Mouse (Mus musculus): ENCODE data around the gene Iffo1.
A peak's percentile ranks its signal among the peaks of the same experiment; 100 is the strongest.

The Iffo1 gene

GRCm38 (mm10) chr6:125139747-125140146 lies 5.3 kb upstream of the Iffo1 start:
- no peak for DNase-seq (ENCODE audit: extremely low read depth, low read depth)

- DNase-seq (ENCODE audit: extremely low read depth, low read depth), result no peak
Measured at GRCm38 (mm10) chr6:125142436-125142835, 2.6 kb upstream of the Iffo1 start.

GRCm38 (mm10) chr6:125143128-125143527 lies 1.9 kb upstream of the Iffo1 start:
- no peak for DNase-seq (ENCODE audit: extremely low read depth, low read depth)

DNA sequence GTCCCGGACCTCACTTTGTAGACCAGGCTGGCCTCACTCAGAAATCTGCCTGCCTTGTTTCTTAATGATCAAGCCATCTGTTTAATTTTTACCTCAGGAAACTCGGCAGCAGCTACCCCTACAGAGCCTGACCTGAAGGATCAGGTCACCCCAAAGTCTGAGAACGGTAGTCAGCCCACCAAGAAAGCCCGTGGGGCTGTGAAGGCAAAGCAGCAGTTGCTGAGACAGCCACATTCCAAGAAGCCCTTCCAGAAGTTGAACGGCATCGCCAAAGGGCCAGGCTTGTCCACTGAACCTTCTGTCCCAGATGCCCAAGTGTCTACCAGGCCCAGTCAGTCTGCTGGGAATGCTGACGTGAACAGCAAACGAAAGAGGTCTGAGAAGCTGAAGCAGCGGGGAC lies 1.1 kb upstream of the Iffo1 start:
- no peak for DNase-seq (ENCODE audit: extremely low read depth, low read depth)

DNA sequence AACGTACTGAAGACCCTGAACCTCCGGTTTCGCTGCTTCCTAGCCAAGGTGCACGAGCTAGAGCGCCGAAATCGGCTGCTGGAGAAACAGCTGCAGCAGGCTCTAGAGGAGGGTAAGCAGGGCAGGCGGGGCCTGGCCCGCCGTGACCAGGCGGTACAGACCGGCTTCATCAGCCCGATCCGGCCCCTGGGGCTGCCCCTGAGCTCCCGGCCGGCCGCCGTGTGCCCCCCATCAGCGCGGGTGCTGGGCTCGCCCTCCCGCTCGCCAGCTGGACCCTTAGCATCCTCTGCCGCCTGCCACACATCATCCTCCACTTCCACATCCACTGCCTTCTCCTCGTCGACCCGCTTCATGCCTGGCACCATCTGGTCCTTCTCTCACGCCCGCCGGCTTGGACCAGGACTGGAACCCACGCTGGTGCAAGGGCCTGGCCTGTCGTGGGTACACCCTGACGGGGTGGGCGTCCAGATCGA lies 474 bp downstream of the Iffo1 start:
- DNase-seq (ENCODE audit: extremely low read depth, low read depth), result no peak

GRCm38 (mm10) chr6:125146148-125146547 lies 1.1 kb downstream of the Iffo1 start:
- no peak for DNase-seq (ENCODE audit: extremely low read depth, low read depth)

DNA sequence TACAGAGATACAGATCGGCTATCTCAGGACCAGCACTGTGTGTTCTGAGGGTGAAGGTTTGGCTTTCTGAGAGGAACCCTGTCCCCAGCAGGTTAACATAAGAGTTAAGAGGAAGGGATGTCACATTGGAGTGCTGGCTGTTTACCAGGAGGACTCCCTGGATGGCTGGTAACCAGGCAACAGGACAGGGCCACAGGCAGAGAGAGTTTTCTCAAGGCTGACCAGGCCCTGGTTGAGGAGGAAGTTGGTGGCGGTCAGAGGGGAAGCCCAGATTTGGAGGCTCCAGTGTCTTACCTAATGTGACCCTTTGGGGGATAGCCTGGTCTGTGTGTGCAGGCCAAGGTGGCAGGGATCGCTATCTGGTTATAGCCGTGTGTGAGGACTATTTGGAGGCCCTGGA lies 1.8 kb downstream of the Iffo1 start:
- DNase-seq (ENCODE audit: extremely low read depth, low read depth), result no peak

GRCm38 (mm10) chr6:125147329-125147728 lies 2.3 kb downstream of the Iffo1 start:
- no peak for DNase-seq (ENCODE audit: extremely low read depth, low read depth)

- no peak for DNase-seq (ENCODE audit: extremely low read depth, low read depth)
Measured at GRCm38 (mm10) chr6:125148251-125148925, 3.3 kb downstream of the Iffo1 start.

GRCm38 (mm10) chr6:125148926-125149568 lies 4.0 kb downstream of the Iffo1 start:
- DNase-seq (ENCODE audit: extremely low read depth, low read depth), result no peak

DNA sequence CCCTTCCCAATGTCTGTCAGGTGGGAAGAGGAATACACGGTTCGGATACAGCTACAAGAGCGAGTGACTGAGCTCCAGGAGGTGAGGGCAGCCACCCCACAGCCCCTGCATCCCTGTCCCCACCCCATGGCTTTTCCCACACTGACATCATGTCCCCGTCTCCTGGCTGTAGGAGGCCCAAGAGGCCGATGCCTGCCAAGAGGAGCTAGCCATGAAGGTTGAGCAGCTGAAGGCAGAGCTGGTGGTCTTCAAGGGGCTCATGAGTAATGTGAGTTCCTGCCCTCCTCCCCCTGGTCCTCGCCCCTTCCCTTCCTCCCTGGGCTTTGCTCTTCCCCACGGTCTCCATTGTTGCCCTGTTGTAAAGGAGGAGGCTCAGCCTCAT lies 4.5 kb downstream of the Iffo1 start:
- DNase-seq (ENCODE audit: extremely low read depth, low read depth), result no peak

DNA sequence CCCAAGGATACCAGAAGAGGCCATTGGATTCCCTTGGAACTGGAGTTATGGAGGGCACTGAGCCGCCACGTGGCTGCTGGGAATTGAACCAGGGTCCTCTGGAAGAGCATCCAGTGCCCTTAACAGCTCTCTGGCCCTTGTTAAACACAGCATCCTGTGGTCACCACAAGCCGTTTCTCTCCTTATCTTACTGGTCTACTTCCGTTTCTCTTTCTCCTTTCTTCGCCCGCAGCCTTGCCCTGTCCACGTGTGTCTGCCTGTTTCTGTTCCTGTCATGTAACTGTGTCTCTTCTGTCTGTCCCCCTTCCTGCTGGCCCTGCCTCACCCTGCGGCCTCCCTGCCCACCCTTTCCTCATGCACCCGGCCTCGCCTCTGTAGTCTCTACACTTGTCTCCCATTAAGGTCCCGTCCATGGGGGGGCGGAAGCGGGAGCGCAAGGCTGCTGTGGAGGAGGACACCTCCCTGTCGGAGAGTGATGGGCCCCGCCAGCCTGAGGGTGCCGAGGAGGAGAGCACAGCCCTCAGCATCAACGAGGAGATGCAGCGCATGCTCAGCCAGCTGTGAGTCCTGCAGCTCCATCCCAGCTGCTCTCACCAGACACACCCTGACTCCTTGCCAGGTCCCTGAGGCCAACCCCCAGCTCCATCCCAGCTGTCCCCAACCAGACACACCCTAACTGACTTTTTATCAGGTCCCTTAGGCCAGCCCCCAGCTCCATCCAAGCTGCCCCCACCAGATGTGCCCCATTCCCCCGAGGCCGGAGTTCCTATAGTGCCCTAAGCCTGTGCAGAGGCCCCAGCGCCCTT lies 7.4 kb downstream of the Iffo1 start:
- peak; percentile 86 for DNase-seq (ENCODE audit: extremely low read depth, low read depth)

GRCm38 (mm10) chr6:125153018-125153389 lies 8.0 kb downstream of the Iffo1 start:
- DNase-seq (ENCODE audit: extremely low read depth, low read depth), result no peak

DNA sequence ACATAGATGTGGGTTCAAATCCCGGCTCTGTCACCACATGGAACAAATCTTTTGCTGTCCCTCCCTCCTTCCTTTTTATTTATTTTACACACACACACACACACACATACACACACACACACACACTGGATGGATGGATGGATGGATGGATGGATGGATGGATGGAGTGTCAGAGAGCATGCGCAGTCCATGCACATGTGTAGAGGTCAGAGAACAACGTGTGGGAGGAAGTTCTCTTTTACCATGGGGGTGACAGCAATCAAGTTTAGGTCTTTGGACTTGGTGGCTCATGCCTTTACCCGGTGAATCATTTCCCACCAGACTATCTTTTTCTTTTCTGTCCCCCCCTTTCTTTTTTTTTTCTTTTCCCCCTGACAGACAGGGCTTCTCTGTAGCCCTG lies 8.6 kb downstream of the Iffo1 start:
- no peak for DNase-seq (ENCODE audit: extremely low read depth, low read depth)

DNA sequence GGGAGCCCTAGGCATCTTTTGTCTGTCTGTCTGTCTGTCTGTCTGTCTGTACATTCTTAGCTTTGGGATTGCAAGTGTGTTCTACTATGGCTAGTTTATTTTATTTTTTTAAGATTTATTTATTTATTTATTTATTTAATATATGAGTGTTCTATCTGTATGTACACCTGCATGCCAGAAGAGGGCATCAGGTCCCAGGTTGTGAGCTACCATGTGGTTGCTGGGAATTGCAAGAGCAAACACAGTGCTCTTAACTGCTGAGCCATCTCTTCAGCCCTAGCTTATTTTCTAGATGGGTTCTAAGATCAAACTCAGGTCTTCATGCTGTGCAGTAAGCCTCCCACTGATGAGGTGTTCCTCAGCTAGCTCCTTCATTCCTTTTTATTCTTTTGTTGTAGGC lies 9.5 kb downstream of the Iffo1 start:
- DNase-seq (ENCODE audit: extremely low read depth, low read depth), result no peak

DNA sequence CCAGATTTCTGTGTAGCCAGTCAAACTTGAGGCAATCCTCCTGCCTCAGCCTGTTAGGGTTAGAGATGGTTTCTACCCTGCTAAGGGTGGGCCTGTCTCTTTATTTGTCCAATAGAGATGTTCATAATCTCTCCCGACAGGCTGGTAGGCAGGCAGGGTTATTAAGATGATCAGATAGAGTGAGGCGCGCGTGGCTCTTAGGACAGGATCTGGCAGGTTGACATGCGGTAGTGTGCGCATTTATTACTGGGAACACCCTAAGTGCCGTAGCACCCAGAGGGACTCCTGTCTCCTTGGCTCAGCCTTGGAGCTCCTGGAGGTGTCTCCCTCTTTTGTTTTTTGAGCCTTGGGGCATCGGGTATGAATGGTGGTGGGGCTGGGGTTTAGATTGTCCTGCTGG lies 10.2 kb downstream of the Iffo1 start:
- DNase-seq (ENCODE audit: extremely low read depth, low read depth), result no peak

DNA sequence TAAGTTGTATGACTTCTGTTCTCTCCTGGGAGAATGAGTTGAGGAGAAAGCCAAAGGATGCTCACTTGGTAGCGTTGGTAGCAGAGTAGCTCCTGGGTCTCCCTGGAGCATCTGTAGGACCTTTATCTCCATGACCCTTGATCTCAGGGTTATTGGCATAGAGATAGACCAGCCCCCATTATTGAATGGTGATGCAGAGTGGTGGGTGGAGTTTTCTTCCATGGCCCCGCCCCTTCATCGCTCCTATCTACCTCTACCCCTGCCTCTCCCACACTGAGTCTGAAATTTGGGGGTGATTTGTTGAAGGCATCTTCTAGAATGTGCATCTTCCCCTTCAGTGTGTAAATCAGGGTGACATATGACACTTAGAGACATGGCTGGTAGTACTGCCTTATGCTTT lies 11.4 kb downstream of the Iffo1 start:
- no peak for DNase-seq (ENCODE audit: extremely low read depth, low read depth)

- DNase-seq (ENCODE audit: extremely low read depth, low read depth), result no peak
Measured at GRCm38 (mm10) chr6:125156903-125157614, 12.0 kb downstream of the Iffo1 start.

- no peak for DNase-seq (ENCODE audit: extremely low read depth, low read depth)
Measured at GRCm38 (mm10) chr6:125158944-125159492, 14.0 kb downstream of the Iffo1 start.

DNA sequence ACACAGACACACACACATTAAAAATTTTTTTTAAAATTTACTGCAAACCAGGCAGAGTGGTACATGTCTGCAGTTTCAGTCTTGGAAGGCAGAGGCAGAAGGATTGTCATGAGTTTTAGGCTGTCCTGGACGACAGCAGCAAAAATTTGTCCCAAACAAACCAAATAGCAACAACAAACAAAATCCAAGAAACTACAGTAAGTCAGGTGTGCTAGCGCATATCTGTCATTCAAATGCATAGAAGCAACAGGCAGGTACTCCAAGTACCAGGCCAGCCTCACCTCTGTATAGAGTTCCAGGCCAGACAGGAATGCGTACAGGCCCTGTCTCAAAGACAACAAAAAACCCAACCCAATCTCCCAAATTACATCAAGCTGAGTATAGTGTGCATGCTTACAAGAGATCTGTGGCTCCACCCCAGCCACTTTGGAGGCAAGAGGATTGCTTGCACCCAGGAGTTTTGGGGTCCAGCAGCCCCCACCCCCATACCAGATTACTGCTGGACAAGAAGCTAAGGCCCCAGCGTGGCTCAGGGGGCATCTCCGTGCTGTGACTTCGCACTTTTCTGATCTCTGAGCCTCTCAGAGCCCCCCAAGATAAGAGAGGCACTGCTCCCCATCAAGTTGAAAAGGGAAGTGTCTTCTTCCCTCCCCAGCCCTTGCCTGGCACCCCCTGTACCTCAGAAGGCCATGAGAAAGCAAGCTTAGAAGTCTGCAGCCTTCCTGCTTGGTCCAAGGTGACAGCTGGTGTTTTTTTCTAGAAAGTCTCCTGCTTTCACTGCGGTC lies 14.9 kb downstream of the Iffo1 start:
- peak; percentile 66 for DNase-seq (ENCODE audit: extremely low read depth, low read depth)

DNA sequence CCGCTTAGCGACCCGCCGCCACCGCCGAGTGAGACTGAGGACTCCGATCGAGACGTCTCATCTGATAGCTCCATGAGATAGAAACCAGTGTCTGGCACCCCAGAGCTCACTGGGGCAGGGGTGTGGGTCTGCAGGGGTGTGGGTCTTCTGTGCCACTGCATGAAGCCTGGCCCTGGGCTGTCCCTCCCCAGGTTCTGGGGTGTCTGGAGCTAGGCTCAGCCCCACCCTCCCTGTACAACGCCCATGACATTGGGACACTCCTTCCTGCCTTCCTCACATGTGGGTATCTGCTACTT lies 15.5 kb downstream of the Iffo1 start:
- no peak for DNase-seq (ENCODE audit: extremely low read depth, low read depth)
